Mouse (Mus musculus) heart, embryonic 10.5 days (tissue): ENCODE measurements at regions not wholly inside any gene's neighbourhood (a gene's known extent, or its start where the extent isn't known, plus 50 kb on each side); places are given as distances from the start of the nearest gene placed in this dataset.

Experiments
- DNase-seq: peaks from one replicate; pipeline ENCODE4 v3.0.0-alpha.2; 2017; ENCODE audit warnings: low spot score
- H3K27ac ChIP-seq: fragments of 300-500 bp; sonication (generic); 2 replicates; pipeline ENCODE4 v1.5.1; 2016; ENCODE audit warnings: mild to moderate bottlenecking
- H3K27me3 ChIP-seq: fragments of 300-500 bp; sonication (generic); 2 replicates; pipeline ENCODE4 v1.6.1; 2016; ENCODE audit warnings: mild to moderate bottlenecking; ENCODE audit not compliant: poor library complexity, insufficient read depth, severe bottlenecking
- H3K36me3 ChIP-seq: fragments of 300-500 bp; sonication (generic); 2 replicates; pipeline ENCODE4 v1.6.1; 2016; ENCODE audit warnings: mild to moderate bottlenecking, moderate library complexity
- H3K4me1 ChIP-seq: fragments of 300-500 bp; sonication (generic); 2 replicates; pipeline ENCODE4 v1.6.1; 2016; ENCODE audit warnings: mild to moderate bottlenecking
- H3K4me3 ChIP-seq: fragments of 300-500 bp; sonication (generic); 2 replicates; pipeline ENCODE4 v1.5.1; 2016; ENCODE audit warnings: mild to moderate bottlenecking, moderate library complexity
- H3K9me3 ChIP-seq: fragments of 300-500 bp; sonication (generic); 2 replicates; pipeline ENCODE4 v1.6.1; 2016; ENCODE audit warnings: mild to moderate bottlenecking, moderate library complexity
- WGBS: fragments of 180-500 bp; shearing (Covaris S2); methylation state at CpG from one replicate; pipeline ENCODE4 v1.1.7; 2016; 5-methylcytosine and 5-hydroxymethylcytosine counted together

- Histone ChIP-seq H3K9me3 (no peaks in the 10 kb centered on the region), H3K27ac (no peak overlapping the region), H3K4me1 (peaks cover 6% of the 10 kb centered on the region; the same call in 1 of the 2 replicates), H3K27me3 (peaks cover 73% of the 10 kb centered on the region; the same call in 1 of the 2 replicates), H3K4me3 (no peak overlapping the region), H3K36me3 (no peaks in the 10 kb centered on the region)
- DNase-seq = no peak
- WGBS = 26% methylated on average over 12 of the region's 12 CpGs
Measured at GRCm38 (mm10) chrX:11550164-11550851, 222.7 kb downstream of the H2al1j start.

- DNase-seq = no peak
- 40% methylated on average over 5 of the region's 5 CpGs for WGBS
- H3K27ac ChIP-seq = no peak overlapping the region
- peaks cover 6% of the 10 kb centered on the region; the same call in 1 of the 2 replicates for H3K4me1 ChIP-seq
- peaks cover 71% of the 10 kb centered on the region; the same call in 1 of the 2 replicates for H3K27me3 ChIP-seq
- no peak overlapping the region for H3K4me3 ChIP-seq
- no peaks in the 10 kb centered on the region for H3K36me3 ChIP-seq
- H3K9me3 ChIP-seq = no peaks in the 10 kb centered on the region
Measured at GRCm38 (mm10) chrX:11552177-11552576, 224.6 kb downstream of the H2al1j start.

GRCm38 (mm10) chrX:11555035-11555570 is 227.5 kb downstream of the H2al1j start:
- peaks cover 58% of the 10 kb centered on the region; the same call in 1 of the 2 replicates for H3K27me3 ChIP-seq
- H3K36me3 ChIP-seq = no peaks in the 10 kb centered on the region
- H3K4me3 ChIP-seq = no peak overlapping the region
- no peaks in the 10 kb centered on the region for H3K9me3 ChIP-seq
- no peak overlapping the region for H3K27ac ChIP-seq
- 84% methylated on average over 7 of the region's 7 CpGs for WGBS
- H3K4me1 ChIP-seq = peaks cover 4% of the 10 kb centered on the region; the same call in 1 of the 2 replicates
- DNase-seq = no peak

GRCm38 (mm10) chrX:11558260-11558659 is 230.6 kb downstream of the H2al1j start:
- 82% methylated on average over 2 of the region's 2 CpGs for WGBS
- H3K36me3 ChIP-seq = no peaks in the 10 kb centered on the region
- no peaks in the 10 kb centered on the region for H3K4me1 ChIP-seq
- no peak for DNase-seq
- H3K27ac ChIP-seq = no peak overlapping the region
- H3K27me3 ChIP-seq = peaks cover 50% of the 10 kb centered on the region
- H3K4me3 ChIP-seq = no peak overlapping the region
- H3K9me3 ChIP-seq = no peaks in the 10 kb centered on the region

GRCm38 (mm10) chrX:11560550-11561276 is 233.1 kb downstream of the H2al1j start:
- H3K9me3 ChIP-seq = no peaks in the 10 kb centered on the region
- DNase-seq = no peak
- 52% methylated on average over 16 of the region's 17 CpGs for WGBS
- H3K36me3 ChIP-seq = no peaks in the 10 kb centered on the region
- no peaks in the 10 kb centered on the region for H3K4me1 ChIP-seq
- H3K27me3 ChIP-seq = peaks cover 43% of the 10 kb centered on the region
- no peak overlapping the region for H3K4me3 ChIP-seq
- H3K27ac ChIP-seq = no peak overlapping the region

GRCm38 (mm10) chrX:11565888-11566287 is 238.3 kb downstream of the H2al1j start:
- DNase-seq = no peak
- 81% methylated on average over 2 of the region's 2 CpGs for WGBS

GRCm38 (mm10) chrX:11567827-11568226 is 240.2 kb downstream of the H2al1j start:
- Histone ChIP-seq H3K27ac (no peak overlapping the region), H3K36me3 (no peaks in the 10 kb centered on the region), H3K9me3 (no peaks in the 10 kb centered on the region), H3K4me1 (no peaks in the 10 kb centered on the region), H3K4me3 (no peak overlapping the region), H3K27me3 (peaks cover 51% of the 10 kb centered on the region; the same call in 1 of the 2 replicates)
- WGBS = 73% methylated on average over 6 of the region's 6 CpGs
- DNase-seq = no peak

More at GRCm38 (mm10) chrX:11565888-11566287, 238.3 kb downstream of the H2al1j start:
- H3K9me3 ChIP-seq = no peaks in the 10 kb centered on the region
- H3K27ac ChIP-seq = no peak overlapping the region
- H3K4me3 ChIP-seq = no peak overlapping the region
- no peaks in the 10 kb centered on the region for H3K4me1 ChIP-seq
- no peaks in the 10 kb centered on the region for H3K36me3 ChIP-seq
- peaks cover 62% of the 10 kb centered on the region for H3K27me3 ChIP-seq

GRCm38 (mm10) chrX:11568262-11568661 is 240.6 kb downstream of the H2al1j start:
- DNase-seq = no peak
- no peak overlapping the region for H3K4me3 ChIP-seq
- H3K27ac ChIP-seq = no peak overlapping the region
- H3K36me3 ChIP-seq = no peaks in the 10 kb centered on the region
- WGBS = 71% methylated on average over 5 of the region's 5 CpGs
- no peaks in the 10 kb centered on the region for H3K9me3 ChIP-seq
- peaks cover 48% of the 10 kb centered on the region; the same call in 1 of the 2 replicates for H3K27me3 ChIP-seq
- no peaks in the 10 kb centered on the region for H3K4me1 ChIP-seq

GRCm38 (mm10) chrX:11574354-11574753 is 246.7 kb downstream of the H2al1j start:
- Histone ChIP-seq H3K36me3 (no peaks in the 10 kb centered on the region), H3K4me3 (no peak overlapping the region), H3K9me3 (no peaks in the 10 kb centered on the region), H3K27ac (no peak overlapping the region), H3K27me3 (peaks cover 15% of the 10 kb centered on the region; the same call in 1 of the 2 replicates), H3K4me1 (no peaks in the 10 kb centered on the region)
- no peak for DNase-seq
- WGBS = 77% methylated on average over 3 of the region's 3 CpGs

GRCm38 (mm10) chrX:11575571-11575970 is 247.9 kb downstream of the H2al1j start:
- no peaks in the 10 kb centered on the region for H3K9me3 ChIP-seq
- H3K27ac ChIP-seq = no peak overlapping the region
- no peak overlapping the region for H3K4me3 ChIP-seq
- H3K4me1 ChIP-seq = no peaks in the 10 kb centered on the region
- H3K27me3 ChIP-seq = peaks cover 17% of the 10 kb centered on the region; the same call in 1 of the 2 replicates
- WGBS = 76% methylated on average over 6 of the region's 6 CpGs
- no peaks in the 10 kb centered on the region for H3K36me3 ChIP-seq
- DNase-seq = no peak

GRCm38 (mm10) chrX:11576287-11576686 is 248.7 kb downstream of the H2al1j start:
- Histone ChIP-seq H3K27me3 (peaks cover 23% of the 10 kb centered on the region; the same call in 1 of the 2 replicates), H3K4me1 (no peaks in the 10 kb centered on the region), H3K9me3 (no peaks in the 10 kb centered on the region), H3K36me3 (no peaks in the 10 kb centered on the region), H3K4me3 (no peak overlapping the region), H3K27ac (no peak overlapping the region)
- DNase-seq = no peak
- WGBS = 64% methylated on average over 8 of the region's 8 CpGs

- no peaks in the 10 kb centered on the region for H3K9me3 ChIP-seq
- no peaks in the 10 kb centered on the region for H3K4me1 ChIP-seq
- H3K4me3 ChIP-seq = no peak overlapping the region
- H3K27me3 ChIP-seq = peaks cover 23% of the 10 kb centered on the region; the same call in 1 of the 2 replicates
- WGBS = 82% methylated on average over 3 of the region's 3 CpGs
- H3K27ac ChIP-seq = no peak overlapping the region
- DNase-seq = no peak
- H3K36me3 ChIP-seq = no peaks in the 10 kb centered on the region
Measured at GRCm38 (mm10) chrX:11577294-11577693, 249.7 kb downstream of the H2al1j start.

- H3K27me3 ChIP-seq = peaks cover 42% of the 10 kb centered on the region
- H3K4me1 ChIP-seq = peaks cover 8% of the 10 kb centered on the region; the same call in 1 of the 2 replicates
- no peak for DNase-seq
- no peaks in the 10 kb centered on the region for H3K9me3 ChIP-seq
- WGBS = 73% methylated on average over 5 of the region's 5 CpGs
- no peak overlapping the region for H3K4me3 ChIP-seq
- H3K27ac ChIP-seq = no peak overlapping the region
- no peaks in the 10 kb centered on the region for H3K36me3 ChIP-seq
Measured at GRCm38 (mm10) chrX:11585353-11585752, 257.7 kb downstream of the H2al1j start.
